In the genomic region with DNA sequence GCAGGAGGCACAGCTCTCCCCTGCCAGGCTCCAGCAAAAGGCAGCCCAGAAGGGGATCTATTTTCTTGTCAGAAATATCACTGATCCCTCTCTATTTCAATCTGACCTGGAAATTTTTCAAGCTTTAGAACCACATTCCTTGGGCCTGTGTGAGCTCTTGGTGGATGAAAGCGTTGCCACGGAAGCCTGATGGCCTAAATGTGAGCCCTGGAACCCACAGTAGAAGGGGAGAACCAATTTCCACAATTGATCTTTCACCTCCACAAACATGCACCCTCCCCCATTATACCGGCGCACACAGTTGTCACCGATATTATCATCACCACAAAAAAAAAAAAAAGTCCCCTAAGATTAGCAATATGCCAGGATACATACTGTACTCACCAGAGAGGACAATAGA, we compare ENCODE assay signal across 35 mouse cellular contexts.
"Had no signal": no experiment of that assay in that cellular context is flagged by ENCODE, and none has a peak within 500 bp of the region (broad histone marks: within the 10 kb centered on the region; RNA-seq: fewer than 3 reads in every experiment).

No protein-coding gene starts in this region.

- H3K27ac ChIP-seq: heart, embryonic 15.5 days; hindbrain, embryonic 10.5 days; hindbrain, embryonic 12.5 days; hindbrain, embryonic 13.5 days; hindbrain, embryonic 14.5 days; hindbrain, embryonic 15.5 days; hindbrain, postnatal 0 days; intestine, embryonic 15.5 days; kidney, embryonic 15.5 days; kidney, postnatal 0 days; layer of hippocampus, adult 2 months; left cerebral cortex, adult 2 months had no signal

- H3K9ac ChIP-seq: heart, embryonic 12.5 days; heart, embryonic 13.5 days; heart, embryonic 15.5 days; hindbrain, embryonic 12.5 days; hindbrain, embryonic 13.5 days; hindbrain, embryonic 14.5 days; hindbrain, embryonic 15.5 days; intestine, embryonic 15.5 days; kidney, embryonic 15.5 days had no signal

- H3K4me2 ChIP-seq: heart, embryonic 11.5 days; heart, embryonic 12.5 days; heart, embryonic 13.5 days; heart, embryonic 15.5 days; hindbrain, embryonic 12.5 days; hindbrain, embryonic 13.5 days; hindbrain, embryonic 14.5 days; hindbrain, embryonic 15.5 days; intestine, embryonic 15.5 days; kidney, embryonic 15.5 days had no signal

- H3K9me3 ChIP-seq: heart, embryonic 12.5 days; heart, embryonic 13.5 days; heart, embryonic 15.5 days; hindbrain, embryonic 10.5 days; hindbrain, embryonic 12.5 days; hindbrain, embryonic 13.5 days; hindbrain, embryonic 15.5 days; intestine, embryonic 15.5 days; kidney, embryonic 15.5 days had no signal

- ATAC-seq: hindbrain, embryonic 16.5 days; hindbrain, postnatal 0 days; inflammation-experienced regulatory T-cells, adult 6 months; intestine, embryonic 15.5 days; intestine, embryonic 16.5 days; intestine, postnatal 0 days had no signal

- H3K36me3 ChIP-seq: hindbrain, embryonic 10.5 days; hindbrain, embryonic 12.5 days; hindbrain, embryonic 13.5 days; hindbrain, embryonic 15.5 days; intestine, embryonic 15.5 days; kidney, embryonic 15.5 days had no signal

- H3K4me1 ChIP-seq: hindbrain, embryonic 13.5 days; intestine, embryonic 15.5 days had no signal

- DNase-seq: heart, postnatal 10 days; heart, postnatal 14 days; heart, postnatal 36 days; heart, postnatal 4 days; kidney, adult 11 months; kidney, adult 18-20 months; kidney, adult 2 months; kidney, adult 8-10 months; kidney, adult 9 months; kidney, postnatal 10 days; kidney, postnatal 14 days; kidney, postnatal 25 days; kidney, postnatal 36 days; kidney, postnatal 4 days; layer of hippocampus, adult 9-11 months; layer of hippocampus, postnatal 36 days had no signal

- H3K4me3 ChIP-seq: heart, embryonic 12.5 days; heart, embryonic 13.5 days; heart, embryonic 15.5 days; hindbrain, embryonic 10.5 days; hindbrain, embryonic 12.5 days; hindbrain, embryonic 13.5 days; hindbrain, embryonic 15.5 days; intestine, embryonic 15.5 days; kidney, embryonic 15.5 days; layer of hippocampus, adult 2 months; left cerebral cortex, adult 2 months had no signal

- H3K27me3 ChIP-seq: heart, embryonic 12.5 days; heart, embryonic 13.5 days; heart, embryonic 15.5 days; hindbrain, embryonic 12.5 days; hindbrain, embryonic 13.5 days; hindbrain, embryonic 15.5 days; intestine, embryonic 15.5 days; kidney, embryonic 15.5 days had no signal
